Mouse (Mus musculus) ES-E14 (cell line): ENCODE measurements at regions not wholly inside any gene's neighbourhood (a gene's known extent, or its start where the extent isn't known, plus 50 kb on each side); places are given as distances from the start of the nearest gene placed in this dataset.

ENCODE experiments used
- CHD2 ChIP-seq: IDR thresholded peaks from 2 replicates; pipeline ENCODE4 v1.6.1; 2014; ENCODE audit warnings: mild to moderate bottlenecking, low read depth, low read length, inconsistent platforms
- HCFC1 ChIP-seq: IDR thresholded peaks from 2 replicates; pipeline ENCODE4 v1.6.1; 2012; ENCODE audit warnings: low read length, inconsistent platforms, borderline replicate concordance; ENCODE audit not compliant: insufficient read depth
- ZC3H11A ChIP-seq: IDR thresholded peaks from 2 replicates; pipeline ENCODE4 v1.6.1; 2012; ENCODE audit warnings: low read depth, mild to moderate bottlenecking, inconsistent platforms, low read length, borderline replicate concordance

DNA sequence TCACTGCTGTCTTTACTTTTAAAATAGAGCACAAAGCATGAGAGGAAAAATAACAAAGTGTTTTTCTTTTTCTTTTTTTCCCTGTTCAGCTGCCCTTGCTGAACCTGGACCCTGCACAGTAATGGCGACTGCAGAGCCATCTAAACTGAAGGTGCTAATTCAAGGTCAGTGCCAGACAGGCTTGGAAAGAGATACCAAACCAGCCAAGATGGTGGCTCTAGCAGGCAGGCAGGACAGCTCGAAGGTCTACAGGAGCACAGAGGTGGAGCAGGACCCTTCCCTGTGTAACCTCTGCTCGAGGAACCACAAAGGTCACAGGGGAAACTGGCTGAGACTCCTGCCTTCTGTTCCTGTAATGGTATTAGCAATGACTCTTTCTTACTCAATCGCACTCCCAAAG is 326.7 kb downstream of the Gm45692 start:
- TF ChIP-seq CHD2 (no peak), ZC3H11A (no peak), HCFC1 (no peak)
